Mouse (Mus musculus) intestine, embryonic 14.5 days (tissue): ENCODE results near the gene Tmem100. TPM values are rescaled to one million over a fixed set of nuclear protein-coding genes. Genes with fewer than 3 reads are reported as not detected.

Experiments used
- ATAC-seq: fragments of 200-750 bp; cut with Nextera tagmentation; replicated peaks from 2 replicates; pipeline ENCODE4 v1.8.0; 2017; ENCODE audit warnings: low read depth, moderate number of reproducible peaks, moderate TSS enrichment, moderate library complexity; ENCODE audit not compliant: low FRiP score, low TSS enrichment
- DNase-seq: peaks from one replicate; pipeline ENCODE4 v3.0.0-alpha.2; 2018; ENCODE audit warnings: low spot score
- H3K27ac ChIP-seq: fragments of 300-500 bp; sonication (generic); 2 replicates; pipeline ENCODE4 v1.5.1; 2014; ENCODE audit warnings: low read depth, mild to moderate bottlenecking, control low read depth
- H3K27me3 ChIP-seq: fragments of 300-500 bp; sonication (generic); replicated peaks from 2 replicates; pipeline ENCODE4 v1.6.1; 2014; ENCODE audit warnings: low read length, control low read depth; ENCODE audit not compliant: control insufficient read depth, insufficient read depth
- H3K36me3 ChIP-seq: fragments of 300-500 bp; sonication (generic); 2 replicates; pipeline ENCODE4 v1.6.1; 2014; ENCODE audit warnings: low read length, control low read depth; ENCODE audit not compliant: control insufficient read depth, insufficient read depth
- H3K4me1 ChIP-seq: fragments of 300-500 bp; sonication (generic); replicated peaks from 2 replicates; pipeline ENCODE4 v1.6.1; 2014; ENCODE audit warnings: low read length, control low read depth, mixed read lengths; ENCODE audit not compliant: control insufficient read depth, insufficient read depth
- H3K4me2 ChIP-seq: fragments of 300-500 bp; sonication (generic); 2 replicates; pipeline ENCODE4 v1.6.1; 2014; ENCODE audit warnings: low read length
- H3K4me3 ChIP-seq: fragments of 300-500 bp; sonication (generic); 2 replicates; pipeline ENCODE4 v1.5.1; 2014; ENCODE audit warnings: low read depth, low read length, control low read depth, mixed read lengths
- H3K9ac ChIP-seq: fragments of 300-500 bp; sonication (generic); 2 replicates; pipeline ENCODE4 v1.6.1; 2014; ENCODE audit warnings: mild to moderate bottlenecking, low read length
- H3K9me3 ChIP-seq: fragments of 300-500 bp; sonication (generic); 2 replicates; pipeline ENCODE4 v1.6.1; 2016; ENCODE audit warnings: low read length, control low read depth; ENCODE audit not compliant: control insufficient read depth
- WGBS: fragments of 180-500 bp; shearing (Covaris S2); extraction: QIAGEN DNeasy Blood & Tissue Kit; methylation state at CpG from one replicate; pipeline ENCODE4 v1.1.7; 2014; 5-methylcytosine and 5-hydroxymethylcytosine counted together
- polyA plus RNA-seq: library from polyadenylated mRNA; unstranded; fragments of >200 nt; fragmentation: Nextera tagmentation; extraction: Ambion mirVana; gene quantifications from 2 replicates; pipeline ENCODE4 v1.2.1, GENCODE M21; 2014

The Tmem100 gene
- polyA plus RNA-seq, 1 experiment from 2014 or later, result 17.3 TPM

DNA sequence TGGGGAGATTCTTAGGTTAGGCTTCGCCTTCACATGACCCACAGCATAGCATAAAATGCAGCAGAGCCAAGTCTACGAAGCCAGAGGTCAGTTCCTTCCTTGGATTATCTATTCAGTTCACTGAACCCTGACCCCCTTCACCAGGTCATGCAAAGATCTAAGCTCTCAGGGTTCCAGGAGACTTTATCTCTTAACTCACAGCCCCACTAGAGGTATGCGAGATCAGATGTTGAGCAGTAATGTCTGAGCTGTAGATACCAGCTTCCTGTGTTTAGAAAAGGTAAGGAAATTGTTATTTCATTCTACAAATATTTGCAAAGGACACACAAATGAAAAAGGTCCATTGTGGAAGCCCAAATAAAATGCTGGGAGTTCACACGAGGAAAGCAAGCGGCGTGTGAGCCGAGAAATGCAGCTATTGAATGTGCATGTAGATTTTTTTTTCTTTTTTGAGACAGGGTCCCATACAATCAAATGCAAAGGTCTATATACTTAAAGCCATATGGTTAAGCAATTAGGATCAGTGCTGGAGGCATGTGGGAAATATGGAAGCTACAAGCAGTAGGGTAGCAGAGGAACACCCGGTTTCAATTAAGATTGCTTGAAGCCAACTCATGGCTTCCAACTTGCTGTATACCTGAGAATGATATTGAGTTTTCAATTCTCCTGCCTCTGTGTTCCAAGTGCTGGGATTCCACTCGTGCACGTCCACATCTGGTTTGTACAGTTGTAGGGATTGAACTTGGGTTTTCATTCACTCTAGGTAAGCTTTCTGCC is 51.9 kb downstream of the Tmem100 start:
- Histone ChIP-seq H3K27ac (no peak overlapping the region), H3K4me1 (no peaks in the 10 kb centered on the region), H3K9ac (no peak overlapping the region), H3K36me3 (no peaks in the 10 kb centered on the region), H3K4me3 (no peak overlapping the region), H3K4me2 (no peak overlapping the region), H3K27me3 (no peaks in the 10 kb centered on the region), H3K9me3 (no peaks in the 10 kb centered on the region)
- ATAC-seq, result no peak
- 66% methylated on average over 10 of the region's 10 CpGs for WGBS
- DNase-seq, result no peak

DNA sequence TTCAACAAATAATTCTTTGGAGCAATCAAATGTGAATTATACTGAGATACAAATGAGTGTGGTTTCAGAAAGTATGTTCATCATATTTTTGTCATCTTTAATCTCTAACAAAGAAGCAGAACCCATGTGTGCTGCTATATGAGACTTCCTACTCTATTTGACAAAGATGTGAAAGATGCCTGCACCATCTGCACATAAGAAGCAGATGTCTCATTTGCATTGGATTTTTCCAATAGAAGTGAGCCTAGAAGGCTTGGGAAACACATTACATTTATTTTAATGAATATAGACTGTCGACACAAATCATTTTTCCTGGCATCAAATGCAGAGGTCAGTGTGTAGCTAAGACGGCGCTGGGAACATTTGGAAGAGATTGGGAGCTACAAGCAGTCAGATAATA is 52.9 kb downstream of the Tmem100 start:
- Histone ChIP-seq H3K4me2 (no peak overlapping the region), H3K4me3 (no peak overlapping the region), H3K9me3 (no peaks in the 10 kb centered on the region), H3K27ac (no peak overlapping the region), H3K36me3 (no peaks in the 10 kb centered on the region), H3K27me3 (no peaks in the 10 kb centered on the region), H3K4me1 (no peaks in the 10 kb centered on the region), H3K9ac (no peak overlapping the region)
- DNase-seq (no peak), ATAC-seq (no peak)
- 81% methylated on average over 3 of the region's 3 CpGs for WGBS

DNA sequence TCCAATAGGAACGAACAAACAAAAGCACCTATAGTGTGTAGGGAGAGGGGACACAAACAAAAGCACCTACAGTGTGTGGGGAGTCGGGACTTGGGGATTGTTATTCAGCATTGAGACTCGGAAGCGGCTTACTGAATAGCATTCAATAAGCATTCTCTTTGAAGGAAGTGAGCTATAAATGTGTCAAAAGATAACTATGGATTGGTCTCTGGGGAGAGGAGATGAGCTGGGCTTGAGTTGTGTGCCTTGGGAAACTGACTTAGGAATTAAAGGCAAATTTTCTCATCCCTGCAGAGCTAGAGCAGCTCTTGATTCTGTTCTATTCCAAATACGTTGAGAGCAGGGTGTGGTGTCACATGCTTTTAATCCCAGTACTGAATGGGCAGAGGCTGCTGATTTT is 54.0 kb downstream of the Tmem100 start:
- no peak overlapping the region for H3K9ac ChIP-seq
- no peaks in the 10 kb centered on the region for H3K36me3 ChIP-seq
- H3K4me2 ChIP-seq, result no peak overlapping the region
- H3K9me3 ChIP-seq, result no peaks in the 10 kb centered on the region
- H3K4me3 ChIP-seq, result no peak overlapping the region
- no peaks in the 10 kb centered on the region for H3K4me1 ChIP-seq
- ATAC-seq (no peak), DNase-seq (no peak)
- 57% methylated on average over 5 of the region's 5 CpGs for WGBS
- H3K27me3 ChIP-seq, result no peaks in the 10 kb centered on the region
- H3K27ac ChIP-seq, result no peak overlapping the region

Other genes starting within 250 kb of the Tmem100 start
- 9.7 and 10.4 TPM in 2 replicates for gene Pctp, start 27.5 kb upstream of the Tmem100 start, polyA plus RNA-seq
- 13.2 and 13.3 TPM in 2 replicates for gene Gm45716, start 157.3 kb downstream of the Tmem100 start, polyA plus RNA-seq
- 35.5 and 41.1 TPM in 2 replicates for gene Mmd, start 219.1 kb downstream of the Tmem100 start, polyA plus RNA-seq